Mouse (Mus musculus): ENCODE results near the gene Mboat2. TPM values are rescaled to one million over a fixed set of nuclear protein-coding genes. Genes with fewer than 3 reads are reported as not detected.

The Mboat2 gene
- polyA plus RNA-seq, 1 experiment from 2014 or later, result 34.4 TPM

GRCm38 (mm10) chr12:24920861-24921260, 90.2 kb downstream of the Mboat2 start:
- 89% methylated on average over 1 of the region's 1 CpGs for WGBS
- H3K4me3 ChIP-seq (ENCODE audit: control insufficient read depth in 1 of 2, insufficient read depth in 1 of 2, low read depth in 1 of 2, low read length in 2 of 2), result no peak overlapping the region
- no peak for ATAC-seq (ENCODE audit: insufficient number of reproducible peaks, insufficient read depth, low FRiP score, low read depth)
- 0 out of 2 replicates have a peak, but pooled peaks cover 4% of the 10 kb centered on the region for H3K36me3 ChIP-seq (ENCODE audit: control insufficient read depth, insufficient read depth, low read length)
- no peak overlapping the region for H3K27ac ChIP-seq (replicated peaks in 1 of 2; ENCODE audit: control insufficient read depth in 1 of 2, insufficient read depth in 1 of 2, low read depth in 2 of 2, low read length in 2 of 2)
- H3K4me1 ChIP-seq (ENCODE audit: control insufficient read depth in 2 of 2, insufficient read depth in 2 of 2, low read length in 2 of 2), result peaks cover 10 to 19% of the 10 kb centered on the region in 2 experiments
- H3K9ac ChIP-seq (ENCODE audit: low read length), result no peak overlapping the region
- no peak overlapping the region for H3K4me2 ChIP-seq (ENCODE audit: low read length)
- no peaks in the 10 kb centered on the region for H3K9me3 ChIP-seq (ENCODE audit: control insufficient read depth, low read length)
- H3K27me3 ChIP-seq (ENCODE audit: control insufficient read depth, insufficient read depth, low read length), result no peaks in the 10 kb centered on the region

GRCm38 (mm10) chr12:24924003-24924402, 93.3 kb downstream of the Mboat2 start:
- H3K4me1 ChIP-seq (ENCODE audit: control insufficient read depth in 2 of 2, insufficient read depth in 2 of 2, low read length in 2 of 2), result peaks cover 14 to 29% of the 10 kb centered on the region in 2 experiments
- 55% methylated on average over 4 of the region's 4 CpGs for WGBS
- no peak overlapping the region for H3K9ac ChIP-seq (ENCODE audit: low read length)
- no peak overlapping the region for H3K4me3 ChIP-seq (ENCODE audit: control insufficient read depth in 1 of 2, insufficient read depth in 1 of 2, low read depth in 1 of 2, low read length in 2 of 2)
- no peak for ATAC-seq (ENCODE audit: insufficient number of reproducible peaks, insufficient read depth, low FRiP score, low read depth)
- H3K36me3 ChIP-seq (ENCODE audit: control insufficient read depth, insufficient read depth, low read length), result no peaks in the 10 kb centered on the region
- no peak overlapping the region for H3K4me2 ChIP-seq (ENCODE audit: low read length)
- H3K27me3 ChIP-seq (ENCODE audit: control insufficient read depth, insufficient read depth, low read length), result no peaks in the 10 kb centered on the region
- no peak overlapping the region for H3K27ac ChIP-seq (replicated peaks in 1 of 2; ENCODE audit: control insufficient read depth in 1 of 2, insufficient read depth in 1 of 2, low read depth in 2 of 2, low read length in 2 of 2)
- no peaks in the 10 kb centered on the region for H3K9me3 ChIP-seq (ENCODE audit: control insufficient read depth, low read length)

GRCm38 (mm10) chr12:24925276-24925675, 94.6 kb downstream of the Mboat2 start:
- no peak for ATAC-seq (ENCODE audit: insufficient number of reproducible peaks, insufficient read depth, low FRiP score, low read depth)
- Histone ChIP-seq H3K9ac (ENCODE audit: low read length) (no peak overlapping the region), H3K4me1 (ENCODE audit: control insufficient read depth in 2 of 2, insufficient read depth in 2 of 2, low read length in 2 of 2) (peaks cover 14 to 33% of the 10 kb centered on the region in 2 experiments), H3K27ac (replicated peaks in 1 of 2; ENCODE audit: control insufficient read depth in 1 of 2, insufficient read depth in 1 of 2, low read depth in 2 of 2, low read length in 2 of 2) (no peak overlapping the region), H3K4me2 (ENCODE audit: low read length) (no peak overlapping the region), H3K36me3 (ENCODE audit: control insufficient read depth, insufficient read depth, low read length) (no peaks in the 10 kb centered on the region), H3K27me3 (ENCODE audit: control insufficient read depth, insufficient read depth, low read length) (no peaks in the 10 kb centered on the region), H3K9me3 (ENCODE audit: control insufficient read depth, low read length) (no peaks in the 10 kb centered on the region), H3K4me3 (ENCODE audit: control insufficient read depth in 1 of 2, insufficient read depth in 1 of 2, low read depth in 1 of 2, low read length in 2 of 2) (no peak overlapping the region)
- WGBS, result 57% methylated on average over 5 of the region's 5 CpGs

GRCm38 (mm10) chr12:24925684-24926083, 95.0 kb downstream of the Mboat2 start:
- no peak overlapping the region for H3K4me3 ChIP-seq (ENCODE audit: control insufficient read depth in 1 of 2, insufficient read depth in 1 of 2, low read depth in 1 of 2, low read length in 2 of 2)
- 41% methylated on average over 4 of the region's 4 CpGs for WGBS
- H3K4me1 ChIP-seq (ENCODE audit: control insufficient read depth in 2 of 2, insufficient read depth in 2 of 2, low read length in 2 of 2), result peaks cover 17 to 33% of the 10 kb centered on the region in 2 experiments
- no peak overlapping the region for H3K9ac ChIP-seq (ENCODE audit: low read length)
- no peak overlapping the region for H3K4me2 ChIP-seq (ENCODE audit: low read length)
- no peaks in the 10 kb centered on the region for H3K9me3 ChIP-seq (ENCODE audit: control insufficient read depth, low read length)
- no peaks in the 10 kb centered on the region for H3K27me3 ChIP-seq (ENCODE audit: control insufficient read depth, insufficient read depth, low read length)
- ATAC-seq (ENCODE audit: insufficient number of reproducible peaks, insufficient read depth, low FRiP score, low read depth), result no peak
- no peaks in the 10 kb centered on the region for H3K36me3 ChIP-seq (ENCODE audit: control insufficient read depth, insufficient read depth, low read length)
- H3K27ac ChIP-seq (replicated peaks in 1 of 2; ENCODE audit: control insufficient read depth in 1 of 2, insufficient read depth in 1 of 2, low read depth in 2 of 2, low read length in 2 of 2), result no peak overlapping the region

GRCm38 (mm10) chr12:24928051-24928748, 97.5 kb downstream of the Mboat2 start:
- Histone ChIP-seq H3K27ac (replicated peaks in 1 of 2; ENCODE audit: control insufficient read depth in 1 of 2, insufficient read depth in 1 of 2, low read depth in 2 of 2, low read length in 2 of 2) (peak overlapping the region; percentile 13 to 69; a peak in 3 of 4 replicates), H3K9ac (ENCODE audit: low read length) (no peak overlapping the region; the same call in 1 of the 2 replicates), H3K36me3 (ENCODE audit: control insufficient read depth, insufficient read depth, low read length) (no peaks in the 10 kb centered on the region), H3K9me3 (ENCODE audit: control insufficient read depth, low read length) (no peaks in the 10 kb centered on the region), H3K4me3 (ENCODE audit: control insufficient read depth in 1 of 2, insufficient read depth in 1 of 2, low read depth in 1 of 2, low read length in 2 of 2) (no peak overlapping the region), H3K4me2 (ENCODE audit: low read length) (peak overlapping the region; percentile 9; the same call in 1 of the 2 replicates), H3K4me1 (ENCODE audit: control insufficient read depth in 2 of 2, insufficient read depth in 2 of 2, low read length in 2 of 2) (peaks cover 20 to 42% of the 10 kb centered on the region in 2 experiments), H3K27me3 (ENCODE audit: control insufficient read depth, insufficient read depth, low read length) (no peaks in the 10 kb centered on the region)
- no peak for ATAC-seq (ENCODE audit: insufficient number of reproducible peaks, insufficient read depth, low FRiP score, low read depth)
- 51% methylated on average over 18 of the region's 18 CpGs for WGBS

- 69% methylated on average over 7 of the region's 7 CpGs for WGBS
- no peaks in the 10 kb centered on the region for H3K27me3 ChIP-seq (ENCODE audit: control insufficient read depth, insufficient read depth, low read length)
- ATAC-seq (ENCODE audit: insufficient number of reproducible peaks, insufficient read depth, low FRiP score, low read depth), result no peak
- H3K4me3 ChIP-seq (ENCODE audit: control insufficient read depth in 1 of 2, insufficient read depth in 1 of 2, low read depth in 1 of 2, low read length in 2 of 2), result no peak overlapping the region
- peaks cover 26 to 43% of the 10 kb centered on the region in 2 experiments for H3K4me1 ChIP-seq (ENCODE audit: control insufficient read depth in 2 of 2, insufficient read depth in 2 of 2, low read length in 2 of 2)
- no peak overlapping the region for H3K4me2 ChIP-seq (ENCODE audit: low read length)
- no peak overlapping the region for H3K9ac ChIP-seq (ENCODE audit: low read length)
- no peaks in the 10 kb centered on the region for H3K9me3 ChIP-seq (ENCODE audit: control insufficient read depth, low read length)
- peak overlapping the region in 1 of 2 experiments; percentile 69; a peak in 1 of 4 replicates for H3K27ac ChIP-seq (replicated peaks in 1 of 2; ENCODE audit: control insufficient read depth in 1 of 2, insufficient read depth in 1 of 2, low read depth in 2 of 2, low read length in 2 of 2)
- no peaks in the 10 kb centered on the region for H3K36me3 ChIP-seq (ENCODE audit: control insufficient read depth, insufficient read depth, low read length)
These were observed 98.4 kb downstream of the Mboat2 start for GRCm38 (mm10) chr12:24929043-24929442.

- ATAC-seq (ENCODE audit: insufficient number of reproducible peaks, insufficient read depth, low FRiP score, low read depth), result no peak
- H3K9ac ChIP-seq (ENCODE audit: low read length), result no peak overlapping the region
- no peaks in the 10 kb centered on the region for H3K36me3 ChIP-seq (ENCODE audit: control insufficient read depth, insufficient read depth, low read length)
- no peak overlapping the region for H3K27ac ChIP-seq (replicated peaks in 1 of 2; ENCODE audit: control insufficient read depth in 1 of 2, insufficient read depth in 1 of 2, low read depth in 2 of 2, low read length in 2 of 2)
- no peak overlapping the region for H3K4me3 ChIP-seq (ENCODE audit: control insufficient read depth in 1 of 2, insufficient read depth in 1 of 2, low read depth in 1 of 2, low read length in 2 of 2)
- H3K9me3 ChIP-seq (ENCODE audit: control insufficient read depth, low read length), result no peaks in the 10 kb centered on the region
- H3K4me1 ChIP-seq (ENCODE audit: control insufficient read depth in 2 of 2, insufficient read depth in 2 of 2, low read length in 2 of 2), result peaks cover 22 to 35% of the 10 kb centered on the region in 2 experiments
- no peaks in the 10 kb centered on the region for H3K27me3 ChIP-seq (ENCODE audit: control insufficient read depth, insufficient read depth, low read length)
- no peak overlapping the region for H3K4me2 ChIP-seq (ENCODE audit: low read length)
- WGBS, result 28% methylated on average over 3 of the region's 3 CpGs
These were observed 100.1 kb downstream of the Mboat2 start for GRCm38 (mm10) chr12:24930760-24931159.

GRCm38 (mm10) chr12:24932120-24932519, 101.4 kb downstream of the Mboat2 start:
- Histone ChIP-seq H3K9me3 (ENCODE audit: control insufficient read depth, low read length) (no peaks in the 10 kb centered on the region), H3K4me2 (ENCODE audit: low read length) (no peak overlapping the region), H3K9ac (ENCODE audit: low read length) (no peak overlapping the region), H3K4me3 (ENCODE audit: control insufficient read depth in 1 of 2, insufficient read depth in 1 of 2, low read depth in 1 of 2, low read length in 2 of 2) (no peak overlapping the region), H3K36me3 (ENCODE audit: control insufficient read depth, insufficient read depth, low read length) (no peaks in the 10 kb centered on the region), H3K27ac (replicated peaks in 1 of 2; ENCODE audit: control insufficient read depth in 1 of 2, insufficient read depth in 1 of 2, low read depth in 2 of 2, low read length in 2 of 2) (no peak overlapping the region), H3K27me3 (ENCODE audit: control insufficient read depth, insufficient read depth, low read length) (no peaks in the 10 kb centered on the region), H3K4me1 (ENCODE audit: control insufficient read depth in 2 of 2, insufficient read depth in 2 of 2, low read length in 2 of 2) (peaks cover 22 to 37% of the 10 kb centered on the region in 2 experiments)
- WGBS, result 74% methylated on average over 6 of the region's 6 CpGs
- no peak for ATAC-seq (ENCODE audit: insufficient number of reproducible peaks, insufficient read depth, low FRiP score, low read depth)

All from heart, embryonic 14.5 days (tissue).